Mouse (Mus musculus): ENCODE measurements around the gene Clec2e.

- TF ChIP-seq CTCF (conservative IDR thresholded peaks at IDR 0.05; ENCODE audit: insufficient read depth, insufficient read length, low read depth, low read length) (no peak), POLR2A (IDR thresholded peaks at IDR 0.05; ENCODE audit: low read depth, low read length) (no peak)
These were observed 34.9 kb downstream of the Clec2e start for GRCm38 (mm10) chr6:129065857-129066256.

Measured in kidney, adult 2 months (tissue).